Mouse (Mus musculus) erythroblast, embryonic 14.5 days (primary cell): Measurements from ENCODE around the gene Itgb7.

Experiments used
- GATA1 ChIP-seq: IDR thresholded peaks from 2 replicates; pipeline ENCODE4 v1.6.1; 2012; ENCODE audit warnings: low read length, inconsistent platforms, mixed read lengths
- TAL1 ChIP-seq: IDR thresholded peaks from 3 replicates; pipeline ENCODE4 v1.6.1; 2012; ENCODE audit warnings: low read length, inconsistent platforms, mixed read lengths

DNA sequence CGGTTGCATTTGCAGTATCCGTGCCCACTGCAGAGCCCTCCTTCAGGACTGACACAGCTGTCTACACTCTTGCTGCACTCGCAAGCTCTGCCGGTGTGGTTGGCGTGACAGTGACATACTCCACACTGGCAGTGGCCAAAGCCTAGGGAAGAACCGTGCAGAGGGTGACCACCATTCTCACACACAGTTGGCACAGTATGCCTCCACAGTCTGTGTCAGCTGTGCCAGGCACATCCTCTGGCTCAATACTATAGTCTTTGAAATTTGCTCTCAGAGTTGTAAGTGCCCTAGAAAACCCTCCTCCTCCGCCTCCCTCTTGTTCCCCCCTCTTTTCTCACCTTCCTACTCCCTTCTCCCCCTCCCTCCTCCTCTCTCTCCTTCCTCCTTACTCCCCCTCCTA lies 14.4 kb downstream of the Itgb7 start:
- TF ChIP-seq TAL1 = no peak
- TF ChIP-seq GATA1 = no peak
